Mouse (Mus musculus): ENCODE measurements at regions not wholly inside any gene's neighbourhood (a gene's known extent, or its start where the extent isn't known, plus 50 kb on each side); places are given as distances from the start of the nearest gene placed in this dataset.

GRCm38 (mm10) chr13:110569180-110569512 is 174.3 kb downstream of the Plk2 start:
- Histone ChIP-seq H3K4me1 (ENCODE audit: control insufficient read depth, insufficient read depth, low read length) (no peaks in the 10 kb centered on the region), H3K4me3 (ENCODE audit: low read length) (no peak overlapping the region), H3K4me2 (replicated peaks; ENCODE audit: low read depth, low read length) (no peak overlapping the region), H3K9me3 (ENCODE audit: control insufficient read depth, low read length) (no peaks in the 10 kb centered on the region), H3K9ac (ENCODE audit: low read depth, low read length) (no peak overlapping the region), H3K27me3 (ENCODE audit: control insufficient read depth, insufficient read depth, low read length) (no peaks in the 10 kb centered on the region), H3K27ac (ENCODE audit: low read depth, low read length) (no peak overlapping the region), H3K36me3 (ENCODE audit: control insufficient read depth, insufficient read depth, low read length) (no peaks in the 10 kb centered on the region)
- WGBS = 93% methylated on average over 2 of the region's 2 CpGs
- ATAC-seq (ENCODE audit: low FRiP score, low TSS enrichment) = no peak

DNA sequence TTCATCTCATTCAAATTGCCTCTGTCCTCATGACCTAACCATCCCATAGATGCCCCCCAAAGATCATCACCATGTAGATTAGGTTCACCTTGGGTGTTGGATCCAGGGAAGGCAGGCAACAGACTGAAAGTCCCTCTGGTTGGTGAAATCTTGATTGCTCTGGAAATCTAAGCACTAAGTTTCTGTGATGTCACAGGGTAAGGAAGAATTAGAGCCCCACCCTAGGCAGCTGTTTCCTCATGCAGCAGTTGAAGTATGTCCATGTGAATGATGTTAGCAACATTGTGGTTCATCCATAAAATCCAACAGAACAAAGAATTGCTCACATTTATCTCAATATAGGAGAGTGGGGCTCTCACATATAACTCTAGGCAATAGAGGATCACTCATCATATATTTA is 175.5 kb downstream of the Plk2 start:
- H3K4me3 ChIP-seq (ENCODE audit: low read length) = no peak overlapping the region
- H3K9ac ChIP-seq (ENCODE audit: low read depth, low read length) = no peak overlapping the region
- H3K4me2 ChIP-seq (replicated peaks; ENCODE audit: low read depth, low read length) = no peak overlapping the region
- no peak overlapping the region for H3K27ac ChIP-seq (ENCODE audit: low read depth, low read length)
- no peak for ATAC-seq (ENCODE audit: low FRiP score, low TSS enrichment)
- H3K36me3 ChIP-seq (ENCODE audit: control insufficient read depth, insufficient read depth, low read length) = no peaks in the 10 kb centered on the region
- H3K4me1 ChIP-seq (ENCODE audit: control insufficient read depth, insufficient read depth, low read length) = no peaks in the 10 kb centered on the region
- H3K27me3 ChIP-seq (ENCODE audit: control insufficient read depth, insufficient read depth, low read length) = no peaks in the 10 kb centered on the region
- H3K9me3 ChIP-seq (ENCODE audit: control insufficient read depth, low read length) = no peaks in the 10 kb centered on the region

GRCm38 (mm10) chr13:110573360-110574065 is 178.7 kb downstream of the Plk2 start:
- H3K9ac ChIP-seq (ENCODE audit: low read depth, low read length) = no peak overlapping the region
- no peak overlapping the region for H3K4me2 ChIP-seq (replicated peaks; ENCODE audit: low read depth, low read length)
- no peak overlapping the region for H3K4me3 ChIP-seq (ENCODE audit: low read length)
- H3K9me3 ChIP-seq (ENCODE audit: control insufficient read depth, low read length) = no peaks in the 10 kb centered on the region
- H3K27ac ChIP-seq (ENCODE audit: low read depth, low read length) = no peak overlapping the region
- no peaks in the 10 kb centered on the region for H3K36me3 ChIP-seq (ENCODE audit: control insufficient read depth, insufficient read depth, low read length)
- no peaks in the 10 kb centered on the region for H3K4me1 ChIP-seq (ENCODE audit: control insufficient read depth, insufficient read depth, low read length)
- no peaks in the 10 kb centered on the region for H3K27me3 ChIP-seq (ENCODE audit: control insufficient read depth, insufficient read depth, low read length)
- WGBS = 80% methylated on average over 7 of the region's 7 CpGs
- ATAC-seq (ENCODE audit: low FRiP score, low TSS enrichment) = no peak

- Histone ChIP-seq H3K36me3 (ENCODE audit: control insufficient read depth, insufficient read depth, low read length) (no peaks in the 10 kb centered on the region), H3K27me3 (ENCODE audit: control insufficient read depth, insufficient read depth, low read length) (no peaks in the 10 kb centered on the region)
- 70% methylated on average over 6 of the region's 6 CpGs for WGBS
Observed at GRCm38 (mm10) chr13:110574764-110575471, 180.1 kb downstream of the Plk2 start.

DNA sequence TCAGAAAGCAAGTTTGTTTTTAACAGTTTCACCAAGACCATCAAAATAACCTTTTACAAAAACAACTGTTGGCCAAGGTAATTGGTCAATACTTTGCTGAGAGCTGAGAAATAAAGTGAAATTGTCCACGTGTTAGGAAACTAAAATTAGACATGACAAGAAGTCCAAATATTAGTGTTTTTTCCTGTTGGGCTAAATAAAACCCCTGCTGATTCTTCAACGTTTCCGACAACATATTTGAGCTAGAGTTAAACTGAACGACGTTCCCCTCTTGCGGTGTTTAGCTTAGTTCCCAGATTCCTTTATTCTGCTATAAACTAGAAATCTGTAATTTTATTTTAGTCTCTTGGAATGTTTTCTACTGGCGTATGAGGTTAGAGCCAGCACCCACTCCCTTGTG is 183.3 kb downstream of the Plk2 start:
- Histone ChIP-seq H3K4me1 (ENCODE audit: control insufficient read depth, insufficient read depth, low read length) (no peaks in the 10 kb centered on the region), H3K27me3 (ENCODE audit: control insufficient read depth, insufficient read depth, low read length) (no peaks in the 10 kb centered on the region), H3K4me2 (replicated peaks; ENCODE audit: low read depth, low read length) (no peak overlapping the region), H3K36me3 (ENCODE audit: control insufficient read depth, insufficient read depth, low read length) (no peaks in the 10 kb centered on the region), H3K27ac (ENCODE audit: low read depth, low read length) (no peak overlapping the region), H3K9me3 (ENCODE audit: control insufficient read depth, low read length) (no peaks in the 10 kb centered on the region), H3K4me3 (ENCODE audit: low read length) (no peak overlapping the region), H3K9ac (ENCODE audit: low read depth, low read length) (no peak overlapping the region)
- ATAC-seq (ENCODE audit: low FRiP score, low TSS enrichment) = no peak
- WGBS = 72% methylated on average over 7 of the region's 7 CpGs

More at GRCm38 (mm10) chr13:110574764-110575471, 180.1 kb downstream of the Plk2 start:
- Histone ChIP-seq H3K9me3 (ENCODE audit: control insufficient read depth, low read length) (no peaks in the 10 kb centered on the region), H3K27ac (ENCODE audit: low read depth, low read length) (no peak overlapping the region), H3K4me1 (ENCODE audit: control insufficient read depth, insufficient read depth, low read length) (no peaks in the 10 kb centered on the region), H3K4me2 (replicated peaks; ENCODE audit: low read depth, low read length) (no peak overlapping the region), H3K9ac (ENCODE audit: low read depth, low read length) (no peak overlapping the region), H3K4me3 (ENCODE audit: low read length) (no peak overlapping the region)
- ATAC-seq (ENCODE audit: low FRiP score, low TSS enrichment) = no peak

DNA sequence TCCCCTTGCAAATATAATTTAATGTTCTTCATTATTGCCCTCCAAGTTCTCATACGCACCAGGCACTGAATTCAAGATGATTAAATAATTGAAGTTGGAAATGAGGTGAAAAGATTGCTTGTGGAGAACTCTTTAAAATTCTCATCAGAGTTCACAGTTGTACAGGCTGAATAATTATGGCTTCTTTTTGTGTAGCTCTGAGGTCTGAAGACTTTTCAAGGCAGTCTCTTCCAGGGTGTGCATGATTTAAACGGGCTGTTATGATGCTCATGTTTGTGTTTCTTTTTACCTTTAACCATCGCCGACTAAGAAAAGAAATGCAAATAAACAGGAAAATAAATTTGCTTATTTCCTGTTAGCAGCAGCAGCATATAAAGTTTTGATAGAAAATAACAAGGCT is 185.3 kb downstream of the Plk2 start:
- no peak overlapping the region for H3K4me3 ChIP-seq (ENCODE audit: low read length)
- ATAC-seq (ENCODE audit: low FRiP score, low TSS enrichment) = no peak
- H3K27me3 ChIP-seq (ENCODE audit: control insufficient read depth, insufficient read depth, low read length) = no peaks in the 10 kb centered on the region
- H3K4me1 ChIP-seq (ENCODE audit: control insufficient read depth, insufficient read depth, low read length) = no peaks in the 10 kb centered on the region
- no peak overlapping the region for H3K9ac ChIP-seq (ENCODE audit: low read depth, low read length)
- H3K27ac ChIP-seq (ENCODE audit: low read depth, low read length) = no peak overlapping the region
- 76% methylated on average over 4 of the region's 4 CpGs for WGBS
- no peak overlapping the region for H3K4me2 ChIP-seq (replicated peaks; ENCODE audit: low read depth, low read length)
- H3K9me3 ChIP-seq (ENCODE audit: control insufficient read depth, low read length) = no peaks in the 10 kb centered on the region
- H3K36me3 ChIP-seq (ENCODE audit: control insufficient read depth, insufficient read depth, low read length) = no peaks in the 10 kb centered on the region

DNA sequence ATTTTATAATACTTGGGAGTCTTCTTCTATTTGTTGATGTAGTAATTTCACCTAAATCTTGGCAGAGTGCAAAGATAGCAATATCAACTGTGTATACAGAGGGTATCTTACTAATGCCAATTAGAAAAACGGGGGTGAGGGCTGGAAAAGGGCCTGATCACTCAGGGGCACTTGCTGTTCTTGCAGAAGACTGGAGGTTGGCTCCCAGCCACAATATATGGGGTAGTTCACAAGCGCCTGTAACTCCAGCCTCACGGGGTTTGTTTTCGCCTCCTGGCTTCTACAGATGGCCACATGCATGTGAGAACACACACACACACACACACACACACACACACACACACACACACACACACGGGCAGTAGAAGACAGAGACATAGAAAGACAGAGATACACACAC is 185.7 kb downstream of the Plk2 start:
- 76% methylated on average over 5 of the region's 5 CpGs for WGBS
- Histone ChIP-seq H3K9ac (ENCODE audit: low read depth, low read length) (no peak overlapping the region), H3K4me1 (ENCODE audit: control insufficient read depth, insufficient read depth, low read length) (no peaks in the 10 kb centered on the region), H3K9me3 (ENCODE audit: control insufficient read depth, low read length) (no peaks in the 10 kb centered on the region), H3K36me3 (ENCODE audit: control insufficient read depth, insufficient read depth, low read length) (no peaks in the 10 kb centered on the region), H3K27me3 (ENCODE audit: control insufficient read depth, insufficient read depth, low read length) (no peaks in the 10 kb centered on the region), H3K4me3 (ENCODE audit: low read length) (no peak overlapping the region), H3K4me2 (replicated peaks; ENCODE audit: low read depth, low read length) (no peak overlapping the region), H3K27ac (ENCODE audit: low read depth, low read length) (no peak overlapping the region)
- ATAC-seq (ENCODE audit: low FRiP score, low TSS enrichment) = no peak

DNA sequence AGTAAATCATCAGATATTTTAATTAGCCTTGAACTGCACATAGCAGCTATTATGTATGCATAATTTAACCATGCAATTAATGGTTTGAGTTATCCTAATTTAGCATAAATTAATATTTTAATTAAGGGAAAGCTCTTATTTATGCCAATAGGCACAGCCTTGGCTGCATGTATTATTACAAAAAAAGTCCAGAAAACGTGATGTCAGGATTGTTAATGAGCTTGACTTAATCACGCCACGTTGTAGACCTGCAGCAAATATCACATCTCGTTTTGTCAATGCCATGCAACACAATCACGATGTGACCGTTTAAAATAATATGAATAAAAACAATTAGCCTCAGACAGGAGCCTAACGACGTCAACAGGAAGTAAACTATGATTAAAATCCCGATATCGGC is 189.9 kb downstream of the Plk2 start:
- no peaks in the 10 kb centered on the region for H3K4me1 ChIP-seq (ENCODE audit: control insufficient read depth, insufficient read depth, low read length)
- H3K36me3 ChIP-seq (ENCODE audit: control insufficient read depth, insufficient read depth, low read length) = no peaks in the 10 kb centered on the region
- no peaks in the 10 kb centered on the region for H3K9me3 ChIP-seq (ENCODE audit: control insufficient read depth, low read length)
- H3K9ac ChIP-seq (ENCODE audit: low read depth, low read length) = no peak overlapping the region
- no peak overlapping the region for H3K4me3 ChIP-seq (ENCODE audit: low read length)
- H3K4me2 ChIP-seq (replicated peaks; ENCODE audit: low read depth, low read length) = no peak overlapping the region
- no peak overlapping the region for H3K27ac ChIP-seq (ENCODE audit: low read depth, low read length)
- no peaks in the 10 kb centered on the region for H3K27me3 ChIP-seq (ENCODE audit: control insufficient read depth, insufficient read depth, low read length)
- 89% methylated on average over 10 of the region's 10 CpGs for WGBS
- ATAC-seq (ENCODE audit: low FRiP score, low TSS enrichment) = no peak

DNA sequence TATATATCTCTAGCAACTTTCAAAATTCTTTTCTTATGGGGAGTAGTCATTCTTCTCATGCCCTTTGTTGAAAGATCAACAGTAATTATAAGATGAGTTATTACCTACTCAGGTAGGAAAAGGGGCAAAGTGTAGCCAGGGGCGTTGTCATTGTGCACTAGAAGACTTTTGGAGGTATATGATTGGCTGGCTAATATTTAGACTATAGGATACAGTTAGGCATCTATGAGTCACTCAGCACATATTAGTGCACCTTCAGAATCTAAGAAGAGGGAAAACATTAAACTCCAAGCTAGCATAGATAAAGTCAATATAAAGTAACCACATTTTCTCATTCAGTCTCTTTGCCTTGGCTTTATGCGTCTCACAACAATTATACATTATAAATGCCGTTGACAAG is 199.8 kb downstream of the Plk2 start:
- WGBS = 89% methylated on average over 3 of the region's 3 CpGs
- Histone ChIP-seq H3K4me3 (ENCODE audit: low read length) (no peak overlapping the region), H3K4me2 (replicated peaks; ENCODE audit: low read depth, low read length) (no peak overlapping the region), H3K27me3 (ENCODE audit: control insufficient read depth, insufficient read depth, low read length) (no peaks in the 10 kb centered on the region), H3K9ac (ENCODE audit: low read depth, low read length) (no peak overlapping the region), H3K27ac (ENCODE audit: low read depth, low read length) (no peak overlapping the region), H3K36me3 (ENCODE audit: control insufficient read depth, insufficient read depth, low read length) (no peaks in the 10 kb centered on the region), H3K4me1 (ENCODE audit: control insufficient read depth, insufficient read depth, low read length) (no peaks in the 10 kb centered on the region), H3K9me3 (ENCODE audit: control insufficient read depth, low read length) (no peaks in the 10 kb centered on the region)
- ATAC-seq (ENCODE audit: low FRiP score, low TSS enrichment) = no peak

All from kidney, embryonic 14.5 days (tissue).